Mouse (Mus musculus): ENCODE data around the gene Prl2c3. TPM values are rescaled to one million over a fixed set of nuclear protein-coding genes. Genes with fewer than 3 reads are reported as not detected.

The Prl2c3 gene
- polyA plus RNA-seq (2012; ENCODE audit: low replicate concordance), result not detected in 2 replicates

GRCm38 (mm10) chr13:12799979-12800378 lies at the start of gene Prl2c3:
Gene Prl2c3 (minus strand): TSS chr13:12800079.

Other genes starting within 250 kb of the Prl2c3 start
- gene Ero1lb, start 234.2 kb downstream of the Prl2c3 start, polyA plus RNA-seq (2012; ENCODE audit: low replicate concordance), result 5.1 and 5.9 TPM in 2 replicates
- not detected in 2 replicates for gene Prl2c2, start 205.3 kb upstream of the Prl2c3 start, polyA plus RNA-seq (2012; ENCODE audit: low replicate concordance)

Measured in leukemia stem cell, adult 10-12 weeks (primary cell).